Mouse (Mus musculus) thymus, postnatal 36 days (tissue): ENCODE results near the gene Gna12.
A peak's percentile ranks its signal among the peaks of the same experiment; 100 is the strongest.

ENCODE experiments used
- DNase-seq, 2 experiments: peaks; one replicate each; pipeline ENCODE4 v3.0.0; 2022; ENCODE audit warnings: mixed read lengths in 2 of 2

Gna12 gene

DNA sequence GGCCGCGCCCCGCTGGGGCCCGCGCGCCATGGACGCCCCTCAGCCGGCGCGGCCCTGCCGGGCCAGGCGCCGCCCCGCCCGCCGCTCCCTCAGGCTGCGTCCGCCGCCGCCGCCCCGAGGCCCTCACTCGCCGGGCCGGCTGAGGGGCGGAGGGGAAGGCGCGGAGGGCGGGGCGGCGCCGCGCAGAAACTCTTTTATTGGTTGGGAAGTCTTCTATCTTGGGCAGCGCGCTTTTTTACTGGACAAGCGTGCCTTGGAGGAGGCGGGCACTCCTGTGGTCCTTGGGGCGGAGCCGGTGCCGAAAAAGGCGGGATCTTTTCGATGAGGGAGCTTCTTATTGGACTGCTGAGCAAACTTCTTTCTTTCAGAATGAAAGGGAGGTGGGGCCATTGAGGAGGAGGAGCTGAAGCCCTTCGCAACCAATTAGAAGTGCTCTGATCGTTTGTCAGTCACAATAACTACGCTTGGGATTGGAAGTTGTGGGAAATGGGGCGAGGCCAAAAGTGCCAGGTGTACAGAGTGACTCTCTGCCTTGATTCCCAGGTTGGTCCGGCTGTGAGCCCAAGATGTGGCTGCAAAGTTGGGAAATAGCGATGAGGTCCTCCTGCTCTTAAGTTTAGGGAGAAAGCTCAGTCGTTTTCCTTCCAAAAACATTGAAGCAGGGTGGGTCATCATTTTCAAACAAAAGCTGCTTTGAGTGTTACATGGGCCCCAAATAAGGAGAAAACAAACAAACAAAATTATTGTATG is at the start of gene Gna12:
TSS of gene Gna12 (minus strand) at position 118 of the 750 bp plus-strand sequence.
- DNase-seq: peak; percentile 98

DNA sequence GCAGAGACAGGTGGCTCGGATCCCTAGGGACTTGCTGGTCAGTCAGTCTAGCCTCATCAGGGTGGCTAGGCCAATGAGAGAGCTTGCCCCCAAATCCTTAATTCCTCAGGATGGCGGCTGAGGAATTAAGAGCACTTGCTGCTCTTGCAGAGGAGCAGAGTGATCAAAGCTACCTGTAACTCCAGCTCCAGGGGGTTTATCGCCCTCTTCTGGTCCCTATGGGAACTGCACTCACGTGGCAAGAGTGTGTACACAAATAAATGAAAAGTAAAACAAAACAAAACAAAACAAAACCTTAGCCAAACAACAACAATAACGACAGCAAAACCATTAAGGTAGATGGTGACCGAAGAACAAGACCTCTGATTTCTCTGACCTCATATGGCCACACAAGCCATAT is 48.4 kb upstream of the Gna12 start:
- DNase-seq: no peak

GRCm38 (mm10) chr5:140873736-140874307 is 43.6 kb upstream of the Gna12 start:
- DNase-seq: no peak

- DNase-seq: peak; percentile 23 to 36
Observed at GRCm38 (mm10) chr5:140873039-140873551, 42.9 kb upstream of the Gna12 start.

- peak; percentile 75 to 81 for DNase-seq
Observed at GRCm38 (mm10) chr5:140872532-140873038, 42.4 kb upstream of the Gna12 start.

GRCm38 (mm10) chr5:140871241-140871640 is 41.0 kb upstream of the Gna12 start:
- DNase-seq: peak; percentile 59 to 72

DNA sequence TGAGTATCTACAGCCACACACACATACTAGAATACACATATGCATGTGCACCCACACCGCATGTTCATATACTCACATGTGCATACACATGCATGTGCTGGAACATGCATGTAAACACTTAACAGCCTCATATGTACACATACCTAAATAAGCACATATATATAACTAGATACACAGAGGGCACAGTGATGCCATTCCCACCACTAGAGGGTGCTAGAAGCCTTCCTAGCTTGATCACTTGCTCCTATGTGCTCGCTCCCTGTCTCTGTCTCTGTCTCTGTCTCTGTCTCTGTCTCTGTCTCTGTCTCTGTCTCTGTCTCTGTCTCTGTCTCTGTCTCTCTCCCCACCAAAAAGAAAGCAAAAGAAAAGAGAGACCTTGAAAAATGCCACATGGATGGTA is 38.8 kb upstream of the Gna12 start:
- DNase-seq: peak; percentile 58 to 62

- DNase-seq: no peak
Observed at GRCm38 (mm10) chr5:140859730-140860129, 29.5 kb upstream of the Gna12 start.

- peak; percentile 33 to 55 for DNase-seq
Observed at GRCm38 (mm10) chr5:140858335-140858734, 28.1 kb upstream of the Gna12 start.

- DNase-seq: peak in 1 of 2 experiments; percentile 24
Observed at GRCm38 (mm10) chr5:140857432-140858154, 27.4 kb upstream of the Gna12 start.

DNA sequence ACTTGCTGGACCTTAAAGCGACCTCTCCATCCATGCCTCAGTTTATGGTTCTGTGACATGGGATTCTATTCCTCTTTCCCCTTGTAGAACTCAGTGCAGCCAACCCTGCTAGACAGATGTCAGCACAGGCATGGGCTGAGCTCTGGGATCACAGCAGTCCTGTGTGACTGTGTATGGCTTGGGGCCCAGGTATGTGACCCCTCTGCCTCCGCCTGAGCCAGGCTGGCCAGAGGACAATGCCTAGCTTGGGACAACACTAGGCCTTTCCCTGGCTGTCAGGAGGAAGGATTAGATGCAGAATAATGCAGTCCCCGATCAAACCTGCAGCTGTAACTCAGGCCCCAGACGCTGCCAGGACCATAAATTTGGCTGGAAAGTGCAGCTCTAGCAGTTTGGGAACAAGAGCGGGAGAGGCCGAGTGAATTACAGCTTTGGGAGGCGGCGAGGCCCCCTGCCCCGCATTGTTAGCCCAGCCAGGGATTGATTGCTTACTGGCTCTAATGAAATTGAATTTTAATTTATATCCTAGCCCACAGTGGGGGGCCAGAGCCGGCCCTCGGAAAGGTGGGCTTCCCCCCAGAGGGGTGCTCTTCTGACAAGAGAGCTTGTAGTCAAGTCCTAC is 25.8 kb upstream of the Gna12 start:
- no peak for DNase-seq

GRCm38 (mm10) chr5:140854700-140855099 is 24.5 kb upstream of the Gna12 start:
- DNase-seq: no peak

GRCm38 (mm10) chr5:140853723-140854122 is 23.5 kb upstream of the Gna12 start:
- DNase-seq: no peak

- DNase-seq: no peak
Observed at GRCm38 (mm10) chr5:140852435-140852996, 22.3 kb upstream of the Gna12 start.

GRCm38 (mm10) chr5:140847300-140847729 is 17.1 kb upstream of the Gna12 start:
- DNase-seq: peak; percentile 27 to 29

DNA sequence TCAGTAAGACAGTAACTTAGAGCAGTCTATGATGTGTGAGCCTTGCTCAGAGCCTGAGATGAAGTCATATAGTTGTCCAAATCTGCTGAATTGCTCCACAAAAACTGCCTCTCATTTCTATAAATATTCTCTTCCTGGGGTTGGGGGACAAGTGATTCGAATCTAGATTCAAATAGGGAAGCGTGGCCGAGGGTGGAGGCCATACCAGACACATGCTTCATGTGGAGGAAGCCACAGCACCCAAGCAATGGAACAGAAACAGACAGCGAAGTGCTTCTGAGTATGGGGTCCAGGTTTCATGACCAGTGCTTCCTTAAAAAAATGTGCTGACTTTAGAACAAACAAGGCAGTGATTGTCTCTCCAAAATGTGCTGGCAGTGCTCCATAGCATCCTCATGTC is 11.7 kb upstream of the Gna12 start:
- no peak for DNase-seq

GRCm38 (mm10) chr5:140831064-140831431 is 817 bp upstream of the Gna12 start:
- no peak for DNase-seq

DNA sequence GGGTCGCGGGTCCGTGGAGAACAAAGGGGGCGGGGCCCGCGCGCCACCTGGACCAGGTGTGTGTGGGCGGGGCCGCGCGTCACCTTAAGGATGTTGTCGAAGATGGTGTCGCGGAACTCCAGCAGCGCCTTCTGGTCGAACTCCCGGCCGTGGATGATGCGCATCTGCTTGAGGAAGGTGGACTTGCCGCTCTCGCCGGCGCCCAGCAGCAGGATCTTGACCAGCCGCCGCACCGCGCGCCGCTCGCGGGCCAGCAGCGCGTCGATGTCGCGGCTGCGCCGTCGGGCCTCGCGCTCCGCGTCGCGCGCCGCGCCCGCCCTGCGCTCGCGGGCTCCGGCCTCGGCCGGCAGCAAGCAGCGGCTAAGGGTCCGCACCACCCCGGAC is 328 bp downstream of the Gna12 start:
- DNase-seq: peak; percentile 37 to 69

DNA sequence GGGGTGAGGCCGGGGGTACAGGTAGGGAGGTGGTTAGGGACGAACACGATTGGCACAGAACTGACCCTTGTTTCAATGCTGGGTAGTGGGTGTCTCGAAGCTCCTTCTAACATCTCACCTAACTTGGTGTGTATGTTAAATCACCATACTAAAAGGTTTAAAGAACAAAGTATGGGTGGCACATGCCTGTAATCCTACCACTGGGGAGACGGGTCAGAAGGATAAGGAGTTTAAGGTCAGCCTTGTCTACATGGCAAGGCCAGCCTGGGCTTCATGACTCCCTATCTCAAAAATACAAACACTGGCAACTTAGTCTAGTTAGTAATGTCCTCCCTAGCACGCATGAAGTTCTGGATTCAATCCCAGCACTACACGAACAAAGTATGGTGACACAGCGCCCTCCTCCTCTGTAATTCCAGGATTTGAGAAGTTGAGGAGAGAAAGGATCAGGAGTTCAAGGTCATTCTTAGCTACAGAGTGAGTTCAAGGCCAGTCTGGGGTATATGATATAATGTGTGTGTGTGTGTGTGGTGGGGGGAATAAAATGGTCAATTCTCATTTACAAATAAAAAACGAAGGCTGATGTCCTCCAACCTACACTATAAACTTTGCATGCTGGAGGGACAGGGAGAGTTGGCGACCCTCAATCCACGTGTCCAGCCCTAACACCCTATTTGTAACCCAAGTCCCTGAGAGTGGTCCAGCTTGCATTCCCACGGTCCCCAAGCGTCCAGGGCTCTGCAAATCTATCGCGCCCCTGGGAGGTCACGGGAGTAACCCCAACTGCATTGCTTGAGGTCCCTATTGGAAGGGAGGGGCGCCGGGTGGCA is 935 bp downstream of the Gna12 start:
- no peak for DNase-seq

DNA sequence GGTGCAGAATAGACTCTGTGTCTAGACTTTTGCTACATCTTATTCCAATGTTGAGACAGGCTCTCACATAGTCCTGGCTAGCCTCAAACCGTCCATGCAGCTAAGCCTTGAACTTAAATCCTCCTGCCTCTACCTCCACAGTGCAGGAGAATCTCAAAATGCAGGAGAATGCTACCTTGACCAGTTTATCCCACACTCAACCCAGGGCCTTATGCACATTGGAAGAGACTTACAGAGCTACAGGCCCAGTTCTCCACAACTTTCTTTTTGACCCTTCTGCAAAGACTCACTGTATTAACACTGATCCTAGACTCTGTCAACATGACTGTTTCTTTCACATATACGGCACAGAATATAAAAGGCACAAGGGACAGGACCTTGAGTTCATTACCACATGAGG is 1.9 kb downstream of the Gna12 start:
- DNase-seq: no peak

- no peak for DNase-seq
Observed at GRCm38 (mm10) chr5:140827896-140828295, 2.3 kb downstream of the Gna12 start.

DNA sequence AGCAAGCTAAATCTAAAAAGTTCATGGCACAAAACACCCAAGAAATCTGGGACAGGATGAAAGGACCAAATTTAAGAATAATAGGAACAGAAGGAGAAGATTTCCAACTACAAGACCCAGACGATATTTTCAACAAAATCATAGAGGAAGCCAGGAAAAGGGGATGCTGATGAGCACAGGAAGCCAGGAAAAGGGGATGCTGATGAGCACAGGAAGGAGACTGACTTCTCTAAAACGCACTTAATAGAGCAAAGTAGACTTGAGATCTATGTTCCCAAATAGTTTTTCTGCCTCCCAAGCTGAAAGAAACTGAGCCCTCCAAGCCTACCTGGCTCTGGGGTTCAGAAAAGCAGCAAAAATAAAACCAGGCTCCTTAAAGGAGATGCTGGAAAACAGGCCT is 2.8 kb downstream of the Gna12 start:
- DNase-seq: no peak
